Mouse (Mus musculus) heart, embryonic 13.5 days (tissue): ENCODE results near the gene Pecr. TPM values are rescaled to one million over a fixed set of nuclear protein-coding genes. Genes with fewer than 3 reads are reported as not detected.
A peak's percentile ranks its signal among the peaks of the same experiment; 100 is the strongest.
"Not testable (repeated sequence)": the region's sequence is repeated elsewhere in the genome, so short reads cannot be mapped to it uniquely, and the experiment has no call there.

Experiments used
- ATAC-seq: fragments of 200-750 bp; cut with Nextera tagmentation; 2 replicates; pipeline ENCODE4 v1.8.0; 2017; ENCODE audit warnings: moderate TSS enrichment; ENCODE audit not compliant: insufficient number of reproducible peaks, low FRiP score, low TSS enrichment; ENCODE audit errors: extremely low read depth
- H3K27ac ChIP-seq: fragments of 300-500 bp; sonication (generic); replicated peaks from 2 replicates; pipeline ENCODE4 v1.5.1; 2015; ENCODE audit warnings: moderate library complexity, mild to moderate bottlenecking, inconsistent platforms
- H3K27me3 ChIP-seq: fragments of 300-500 bp; sonication (generic); replicated peaks from 2 replicates; pipeline ENCODE4 v1.6.1; 2015; ENCODE audit warnings: mild to moderate bottlenecking, inconsistent platforms
- H3K36me3 ChIP-seq: fragments of 300-500 bp; sonication (generic); 2 replicates; pipeline ENCODE4 v1.6.1; 2015; ENCODE audit warnings: mild to moderate bottlenecking, inconsistent platforms
- H3K4me1 ChIP-seq: fragments of 300-500 bp; sonication (generic); 2 replicates; pipeline ENCODE4 v1.6.1; 2015; ENCODE audit warnings: inconsistent platforms
- H3K4me2 ChIP-seq: fragments of 300-500 bp; sonication (generic); 2 replicates; pipeline ENCODE4 v1.6.1; 2015; ENCODE audit warnings: inconsistent platforms, mild to moderate bottlenecking, moderate library complexity
- H3K4me3 ChIP-seq: fragments of 300-500 bp; sonication (generic); 2 replicates; pipeline ENCODE4 v1.5.1; 2015; ENCODE audit warnings: moderate library complexity, mild to moderate bottlenecking, inconsistent platforms
- H3K9ac ChIP-seq: fragments of 300-500 bp; sonication (generic); 2 replicates; pipeline ENCODE4 v1.6.1; 2015; ENCODE audit warnings: inconsistent platforms, mild to moderate bottlenecking, moderate library complexity
- H3K9me3 ChIP-seq: fragments of 300-500 bp; sonication (generic); 2 replicates; pipeline ENCODE4 v1.6.1; 2016; ENCODE audit warnings: inconsistent platforms
- WGBS: fragments of 180-500 bp; shearing (Covaris S2); methylation state at CpG from one replicate; pipeline ENCODE4 v1.1.7; 2015; ENCODE audit warnings: mixed read lengths; 5-methylcytosine and 5-hydroxymethylcytosine counted together
- polyA plus RNA-seq: library from polyadenylated mRNA; unstranded; fragments of >200 nt; fragmentation: Nextera tagmentation; extraction: Ambion mirVana; gene quantifications from 2 replicates; pipeline ENCODE4 v1.2.1, GENCODE M21; 2015

Pecr gene
- polyA plus RNA-seq, 1 experiment from 2014 or later = 20.4 TPM

GRCm38 (mm10) chr1:72248226-72248737 is 35.8 kb downstream of the Pecr start:
- H3K4me1 ChIP-seq, H3K27me3 ChIP-seq, H3K9ac ChIP-seq, H3K4me3 ChIP-seq, H3K27ac ChIP-seq, H3K9me3 ChIP-seq, H3K36me3 ChIP-seq, H3K4me2 ChIP-seq, ATAC-seq: not testable (repeated sequence)
- 45% methylated on average over 9 of the region's 9 CpGs for WGBS

GRCm38 (mm10) chr1:72244317-72245036 is 39.6 kb downstream of the Pecr start:
- Histone ChIP-seq H3K4me1 (no peaks in the 10 kb centered on the region), H3K9me3 (no peaks in the 10 kb centered on the region), H3K4me3 (peak overlapping the region; percentile 55), H3K36me3 (no peaks in the 10 kb centered on the region), H3K4me2 (peak overlapping the region; percentile 75), H3K27ac (peak overlapping the region; percentile 98), H3K27me3 (no peaks in the 10 kb centered on the region), H3K9ac (peak overlapping the region; percentile 61)
- peak; percentile 56; the same call in 1 of the 2 replicates for ATAC-seq
- 3% methylated on average over 12 of the region's 12 CpGs for WGBS

GRCm38 (mm10) chr1:72243656-72244316 is 40.3 kb downstream of the Pecr start:
- under 1% methylated on average over 47 of the region's 47 CpGs for WGBS

GRCm38 (mm10) chr1:72242581-72243143 is 41.5 kb downstream of the Pecr start:
- H3K27me3 ChIP-seq = no peaks in the 10 kb centered on the region
- ATAC-seq = no peak
- no peak overlapping the region for H3K4me2 ChIP-seq
- peaks cover 7% of the 10 kb centered on the region; the same call in 1 of the 2 replicates for H3K4me1 ChIP-seq
- H3K4me3 ChIP-seq = no peak overlapping the region
- no peak overlapping the region for H3K9ac ChIP-seq
- no peaks in the 10 kb centered on the region for H3K36me3 ChIP-seq
- no peaks in the 10 kb centered on the region for H3K9me3 ChIP-seq
- H3K27ac ChIP-seq = no peak overlapping the region
- WGBS = 84% methylated on average over 5 of the region's 5 CpGs

More at GRCm38 (mm10) chr1:72243656-72244316, 40.3 kb downstream of the Pecr start:
- H3K4me3 ChIP-seq = peak overlapping the region; percentile 55
- peak; percentile 95 for ATAC-seq
- peak overlapping the region; percentile 98 for H3K27ac ChIP-seq
- no peaks in the 10 kb centered on the region for H3K36me3 ChIP-seq
- H3K9ac ChIP-seq = peak overlapping the region; percentile 93
- H3K4me1 ChIP-seq = no peaks in the 10 kb centered on the region
- H3K9me3 ChIP-seq = no peaks in the 10 kb centered on the region
- no peaks in the 10 kb centered on the region for H3K27me3 ChIP-seq
- peak overlapping the region; percentile 75 for H3K4me2 ChIP-seq

- not testable (repeated sequence) for ATAC-seq, H3K36me3 ChIP-seq, H3K9ac ChIP-seq, H3K4me3 ChIP-seq, H3K9me3 ChIP-seq, H3K27ac ChIP-seq, H3K4me2 ChIP-seq
- Histone ChIP-seq H3K27me3 (peaks cover 15% of the 10 kb centered on the region), H3K4me1 (peaks cover 10% of the 10 kb centered on the region; the same call in 1 of the 2 replicates)
- WGBS = 75% methylated on average over 3 of the region's 3 CpGs
Measured at GRCm38 (mm10) chr1:72239113-72239512, 45.0 kb downstream of the Pecr start.

GRCm38 (mm10) chr1:72238016-72238580 is 46.0 kb downstream of the Pecr start:
- peak overlapping the region; percentile 61 for H3K4me2 ChIP-seq
- no peaks in the 10 kb centered on the region for H3K9me3 ChIP-seq
- peak overlapping the region; percentile 56 for H3K9ac ChIP-seq
- ATAC-seq = no peak
- peaks cover 10% of the 10 kb centered on the region; the same call in 1 of the 2 replicates for H3K4me1 ChIP-seq
- WGBS = 63% methylated on average over 10 of the region's 10 CpGs
- H3K27me3 ChIP-seq = peaks cover 17% of the 10 kb centered on the region
- no peak overlapping the region for H3K4me3 ChIP-seq
- H3K27ac ChIP-seq = no peak overlapping the region
- H3K36me3 ChIP-seq = no peaks in the 10 kb centered on the region

- H3K36me3 ChIP-seq = no peaks in the 10 kb centered on the region
- 5% methylated on average over 13 of the region's 13 CpGs for WGBS
- peak overlapping the region; percentile 61 for H3K4me2 ChIP-seq
- no peak overlapping the region for H3K27ac ChIP-seq
- H3K9ac ChIP-seq = peak overlapping the region; percentile 56; the same call in 1 of the 2 replicates
- peaks cover 20% of the 10 kb centered on the region for H3K27me3 ChIP-seq
- ATAC-seq = no peak
- peaks cover 10% of the 10 kb centered on the region; the same call in 1 of the 2 replicates for H3K4me1 ChIP-seq
- H3K4me3 ChIP-seq = peak overlapping the region; percentile 32
- H3K9me3 ChIP-seq = no peaks in the 10 kb centered on the region
Measured at GRCm38 (mm10) chr1:72237007-72237775, 46.9 kb downstream of the Pecr start.

GRCm38 (mm10) chr1:72236363-72237006 is 47.6 kb downstream of the Pecr start:
- peak; percentile 74; the same call in 1 of the 2 replicates for ATAC-seq
- Histone ChIP-seq H3K4me1 (peaks cover 10% of the 10 kb centered on the region; the same call in 1 of the 2 replicates), H3K27ac (peak overlapping the region; percentile 88), H3K4me3 (peak overlapping the region; percentile 64), H3K4me2 (peak overlapping the region; percentile 69), H3K27me3 (peaks cover 20% of the 10 kb centered on the region), H3K9ac (peak overlapping the region; percentile 81)
- H3K9me3 ChIP-seq, H3K36me3 ChIP-seq: not testable (repeated sequence)
- under 1% methylated on average over 37 of the region's 50 CpGs for WGBS

- not testable (repeated sequence) for H3K9ac ChIP-seq, H3K4me1 ChIP-seq, H3K27ac ChIP-seq, H3K4me2 ChIP-seq, H3K4me3 ChIP-seq, ATAC-seq, H3K36me3 ChIP-seq, H3K9me3 ChIP-seq
- 66% methylated on average over 10 of the region's 10 CpGs for WGBS
- H3K27me3 ChIP-seq = peaks cover 20% of the 10 kb centered on the region
Measured at GRCm38 (mm10) chr1:72232592-72232991, 51.5 kb downstream of the Pecr start.

GRCm38 (mm10) chr1:72228974-72229373 is 55.1 kb downstream of the Pecr start:
- no peak overlapping the region for H3K9ac ChIP-seq
- H3K27ac ChIP-seq = no peak overlapping the region
- no peaks in the 10 kb centered on the region for H3K9me3 ChIP-seq
- ATAC-seq = no peak
- no peaks in the 10 kb centered on the region for H3K4me1 ChIP-seq
- peaks cover 19% of the 10 kb centered on the region for H3K27me3 ChIP-seq
- 27% methylated on average over 3 of the region's 3 CpGs for WGBS
- H3K4me2 ChIP-seq = no peak overlapping the region
- H3K4me3 ChIP-seq = no peak overlapping the region
- no peaks in the 10 kb centered on the region for H3K36me3 ChIP-seq
